ENCODE assay signal across 16 mouse cellular contexts in the genomic region with DNA sequence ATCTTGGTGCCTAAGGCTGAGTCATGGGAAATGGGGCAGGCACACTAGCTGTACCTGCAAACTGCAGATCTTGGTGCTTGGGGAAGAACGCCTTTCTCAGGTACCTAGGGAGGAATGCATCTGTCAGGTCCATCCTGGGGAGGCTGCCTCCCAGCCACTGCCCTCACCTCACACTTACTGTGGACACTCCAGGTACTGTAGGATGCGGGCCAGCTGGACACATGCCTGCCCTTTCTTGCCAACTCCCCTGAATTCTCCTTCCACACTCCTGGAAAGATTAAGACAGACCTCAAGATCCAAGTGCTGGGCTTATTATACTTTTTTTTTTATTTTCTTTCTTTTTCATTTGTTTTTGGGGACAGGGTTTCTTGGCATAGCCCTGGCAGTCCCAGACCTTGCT. TPM values are rescaled to one million over a fixed set of nuclear protein-coding genes. Genes with fewer than 3 reads are reported as not detected.
A peak's percentile ranks its signal among the peaks of the same experiment; 100 is the strongest.
DNase-seq lines count a peak whose midpoint lies in the region; ATAC-seq and TF ChIP-seq lines count a peak whose summit lies in the region.
"Had no signal": no experiment of that assay in that cellular context is flagged by ENCODE, and none has a peak within 500 bp of the region (broad histone marks: within the 10 kb centered on the region; RNA-seq: fewer than 3 reads in every experiment).

No protein-coding gene starts in this region.

- no peak overlapping the region for H3K9ac ChIP-seq in midbrain, postnatal 0 days (replicated peaks; ENCODE audit: low read length, poor library complexity, severe bottlenecking)
- no peak overlapping the region for H3K9ac ChIP-seq in liver, embryonic 15.5 days
- H3K9ac ChIP-seq: lung, embryonic 15.5 days; midbrain, embryonic 15.5 days had no signal

- peaks cover 34% of the 10 kb centered on the region for H3K4me1 ChIP-seq in midbrain, embryonic 10.5 days
- peaks cover 15% of the 10 kb centered on the region for H3K4me1 ChIP-seq in midbrain, postnatal 0 days (ENCODE audit: insufficient read depth, low read length)
- peaks cover 32% of the 10 kb centered on the region for H3K4me1 ChIP-seq in liver, embryonic 15.5 days (replicated peaks)

- peak; percentile 60 for DNase-seq in cerebellum, adult 9-11 months
- no peak for DNase-seq in cerebellum, adult 11 months
- DNase-seq in kidney, adult 8-10 months: peak; percentile 53 to 74
- no peak for DNase-seq in kidney, postnatal 14 days
- no peak for DNase-seq in midbrain, embryonic 10.5 days (ENCODE audit: low spot score)
- DNase-seq in midbrain, postnatal 0 days (ENCODE audit: low spot score): no peak
- no peak for DNase-seq in layer of hippocampus, postnatal 36 days
- DNase-seq: adrenal gland, postnatal 25 days; gastrocnemius, postnatal 10 days; retina, postnatal 1 day; thymus, adult 2 months had no signal

- H3K27me3 ChIP-seq in midbrain, embryonic 10.5 days (ENCODE audit: low read depth, poor library complexity, severe bottlenecking): peaks cover 13% of the 10 kb centered on the region
- no peaks in the 10 kb centered on the region for H3K27me3 ChIP-seq in midbrain, postnatal 0 days (ENCODE audit: insufficient read depth, low read length)
- H3K27me3 ChIP-seq in liver, embryonic 15.5 days: no peaks in the 10 kb centered on the region
- H3K27me3 ChIP-seq: limb, embryonic 12.5 days; lung, embryonic 15.5 days; midbrain, embryonic 15.5 days had no signal

- no peak overlapping the region for H3K27ac ChIP-seq in midbrain, embryonic 10.5 days (replicated peaks)
- H3K27ac ChIP-seq in midbrain, postnatal 0 days (ENCODE audit: low read depth, low read length): no peak overlapping the region
- no peak overlapping the region for H3K27ac ChIP-seq in liver, embryonic 15.5 days (replicated peaks)
- H3K27ac ChIP-seq: hindbrain, embryonic 13.5 days; limb, embryonic 12.5 days; lung, embryonic 15.5 days; midbrain, embryonic 15.5 days had no signal

- ATAC-seq in midbrain, postnatal 0 days (ENCODE audit: low FRiP score): no peak
- ATAC-seq in liver, embryonic 15.5 days (ENCODE audit: insufficient read depth): no peak
- ATAC-seq: midbrain, embryonic 15.5 days had no signal

- peaks cover 53% of the 10 kb centered on the region for H3K36me3 ChIP-seq in midbrain, embryonic 10.5 days
- H3K36me3 ChIP-seq in midbrain, postnatal 0 days (ENCODE audit: insufficient read depth, low read length): peaks cover 39% of the 10 kb centered on the region
- H3K36me3 ChIP-seq in liver, embryonic 15.5 days (replicated peaks): peaks cover 46% of the 10 kb centered on the region

- no peak for TF ChIP-seq CTCF in midbrain, postnatal 0 days (IDR thresholded peaks at IDR 0.05)

- H3K4me3 ChIP-seq in midbrain, embryonic 10.5 days: peak overlapping the region; percentile 88; the same call in 1 of the 2 replicates
- H3K4me3 ChIP-seq in midbrain, postnatal 0 days (ENCODE audit: low read depth, low read length): no peak overlapping the region
- 0 out of 2 replicates have a peak overlapping the region, but pooled peaks have one; percentile 5 for H3K4me3 ChIP-seq in liver, embryonic 15.5 days (replicated peaks)

- WGBS in midbrain, embryonic 10.5 days: 97% methylated on average over 2 of the region's 2 CpGs
- WGBS in midbrain, postnatal 0 days: 97% methylated on average over 2 of the region's 2 CpGs
- 87% methylated on average over 2 of the region's 2 CpGs for WGBS in liver, embryonic 15.5 days (ENCODE audit: insufficient replicate concordance)

- H3K4me2 ChIP-seq in midbrain, postnatal 0 days (ENCODE audit: low read depth, low read length, poor library complexity, severe bottlenecking): no peak overlapping the region
- no peak overlapping the region for H3K4me2 ChIP-seq in liver, embryonic 15.5 days

- 0 out of 2 replicates have a peak, but pooled peaks cover 4% of the 10 kb centered on the region for H3K9me3 ChIP-seq in midbrain, embryonic 10.5 days (replicated peaks)
- H3K9me3 ChIP-seq in midbrain, postnatal 0 days (ENCODE audit: low read length): no peaks in the 10 kb centered on the region
- no peaks in the 10 kb centered on the region for H3K9me3 ChIP-seq in liver, embryonic 15.5 days (replicated peaks)
- H3K9me3 ChIP-seq: hindbrain, embryonic 13.5 days; lung, embryonic 15.5 days; midbrain, embryonic 15.5 days had no signal

RNA-seq across cellular contexts. Expression of a gene that starts 1.7 kb away (rescaled TPM):
- polyA plus RNA-seq in midbrain, embryonic 10.5 days (2016; fragmentation: Nextera tagmentation; extraction: Ambion mirVana): 88.5 and 89.0 TPM in 2 replicates
- total RNA-seq in midbrain, postnatal 0 days (2014; rRNA removed): 38.4 and 47.6 TPM in 2 replicates
- polyA plus RNA-seq in midbrain, postnatal 0 days (2015; fragmentation: Nextera tagmentation; extraction: Ambion mirVana): 55.9 and 60.8 TPM in 2 replicates
- polyA plus RNA-seq in liver, embryonic 15.5 days (2015; fragmentation: Nextera tagmentation; extraction: Ambion mirVana): 24.9 and 27.3 TPM in 2 replicates
- total RNA-seq in layer of hippocampus, postnatal 36 days (2021): 10 to 100 TPM; 34.5 to 37.2 TPM

RNA-seq across cellular contexts. Expression of a gene that starts 5.3 kb away (rescaled TPM):
- polyA plus RNA-seq in midbrain, embryonic 10.5 days (2016; fragmentation: Nextera tagmentation; extraction: Ambion mirVana): 16.9 and 18.6 TPM in 2 replicates
- 43.7 and 51.3 TPM in 2 replicates for total RNA-seq in midbrain, postnatal 0 days (2014; rRNA removed)
- 38.9 and 42.2 TPM in 2 replicates for polyA plus RNA-seq in midbrain, postnatal 0 days (2015; fragmentation: Nextera tagmentation; extraction: Ambion mirVana)
- 17.9 and 22.1 TPM in 2 replicates for polyA plus RNA-seq in liver, embryonic 15.5 days (2015; fragmentation: Nextera tagmentation; extraction: Ambion mirVana)
- total RNA-seq in layer of hippocampus, postnatal 36 days (2021): 10 to 100 TPM; 21.3 to 21.9 TPM

RNA-seq across cellular contexts. Expression of a gene that starts 29.1 kb away (rescaled TPM):
- 8.3 and 10.6 TPM in 2 replicates for polyA plus RNA-seq in midbrain, embryonic 10.5 days (2016; fragmentation: Nextera tagmentation; extraction: Ambion mirVana)
- 21.9 and 26.4 TPM in 2 replicates for total RNA-seq in midbrain, postnatal 0 days (2014; rRNA removed)
- 16.4 and 17.9 TPM in 2 replicates for polyA plus RNA-seq in midbrain, postnatal 0 days (2015; fragmentation: Nextera tagmentation; extraction: Ambion mirVana)
- polyA plus RNA-seq in liver, embryonic 15.5 days (2015; fragmentation: Nextera tagmentation; extraction: Ambion mirVana): 11.7 and 13.9 TPM in 2 replicates
- total RNA-seq in layer of hippocampus, postnatal 36 days (2021): 10 to 100 TPM; 16.0 to 16.2 TPM

RNA-seq across cellular contexts. Expression of a gene that starts 43.0 kb away (rescaled TPM):
- polyA plus RNA-seq in midbrain, embryonic 10.5 days (2016; fragmentation: Nextera tagmentation; extraction: Ambion mirVana): 6.0 and 6.3 TPM in 2 replicates
- total RNA-seq in midbrain, postnatal 0 days (2014; rRNA removed): 141 and 168 TPM in 2 replicates
- 8.1 and 10.6 TPM in 2 replicates for polyA plus RNA-seq in midbrain, postnatal 0 days (2015; fragmentation: Nextera tagmentation; extraction: Ambion mirVana)
- 2.0 and 2.6 TPM in 2 replicates for polyA plus RNA-seq in liver, embryonic 15.5 days (2015; fragmentation: Nextera tagmentation; extraction: Ambion mirVana)
- total RNA-seq in layer of hippocampus, postnatal 36 days (2021): 10 to 100 TPM; 58.5 to 61.7 TPM

RNA-seq across cellular contexts. Expression of a gene that starts 52.2 kb away (rescaled TPM):
- polyA plus RNA-seq in midbrain, embryonic 10.5 days (2016; fragmentation: Nextera tagmentation; extraction: Ambion mirVana): 6.0 and 8.3 TPM in 2 replicates
- total RNA-seq in midbrain, postnatal 0 days (2014; rRNA removed): 88.2 and 93.2 TPM in 2 replicates
- polyA plus RNA-seq in midbrain, postnatal 0 days (2015; fragmentation: Nextera tagmentation; extraction: Ambion mirVana): 12.3 and 14.7 TPM in 2 replicates
- 2.4 and 2.5 TPM in 2 replicates for polyA plus RNA-seq in liver, embryonic 15.5 days (2015; fragmentation: Nextera tagmentation; extraction: Ambion mirVana)
- 100 to 1,000 TPM; 189 to 198 TPM for total RNA-seq in layer of hippocampus, postnatal 36 days (2021)

Comparison
In these comparisons a context has a peak if more than half of its experiments do, and no peak if none do; other contexts are left out.
1. DNase-seq: peak in cerebellum, adult 9-11 months (single experiment) and kidney, adult 8-10 months (2 of 2); none in cerebellum, adult 11 months (single experiment), kidney, postnatal 14 days (single experiment), midbrain, embryonic 10.5 days (single experiment), midbrain, postnatal 0 days (single experiment) and layer of hippocampus, postnatal 36 days (0 of 2).